Mouse (Mus musculus) cerebral cortex, adult 2 months (tissue): ENCODE data around the gene Mak.

ENCODE experiments used
- WGBS: fragments of 180-500 bp; shearing (Covaris S2); methylation state at CpG from one replicate; pipeline ENCODE4 v1.1.7; 2018; 5-methylcytosine and 5-hydroxymethylcytosine counted together

Gene Mak

GRCm38 (mm10) chr13:41079421-41079780 lies at the start of gene Mak:
Mak (minus strand) TSS chr13:41079706.
- WGBS = under 1% methylated on average over 40 of the region's 40 CpGs

DNA sequence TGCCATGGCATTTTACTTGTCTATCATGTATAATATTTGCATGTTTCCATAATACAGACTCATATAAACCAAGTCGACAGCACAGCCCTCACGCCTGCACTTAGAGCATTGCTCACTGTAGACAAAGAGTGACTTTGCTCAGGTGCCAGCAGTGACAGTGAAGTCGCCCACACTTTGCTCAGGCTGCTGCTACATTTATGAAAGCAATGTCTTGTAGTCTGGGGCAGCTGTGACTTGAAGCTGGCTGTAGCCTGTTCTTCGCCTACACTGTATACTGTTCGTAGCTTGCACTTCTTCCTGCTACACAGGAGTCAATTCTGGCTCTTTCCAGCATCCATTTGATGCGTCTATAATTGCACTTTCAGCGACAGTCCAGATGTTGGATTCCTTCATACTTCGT lies 49.6 kb upstream of the Mak start:
- 44% methylated on average over 8 of the region's 8 CpGs for WGBS

- WGBS = 80% methylated on average over 8 of the region's 8 CpGs
Measured at GRCm38 (mm10) chr13:41128326-41128725, 48.8 kb upstream of the Mak start.

DNA sequence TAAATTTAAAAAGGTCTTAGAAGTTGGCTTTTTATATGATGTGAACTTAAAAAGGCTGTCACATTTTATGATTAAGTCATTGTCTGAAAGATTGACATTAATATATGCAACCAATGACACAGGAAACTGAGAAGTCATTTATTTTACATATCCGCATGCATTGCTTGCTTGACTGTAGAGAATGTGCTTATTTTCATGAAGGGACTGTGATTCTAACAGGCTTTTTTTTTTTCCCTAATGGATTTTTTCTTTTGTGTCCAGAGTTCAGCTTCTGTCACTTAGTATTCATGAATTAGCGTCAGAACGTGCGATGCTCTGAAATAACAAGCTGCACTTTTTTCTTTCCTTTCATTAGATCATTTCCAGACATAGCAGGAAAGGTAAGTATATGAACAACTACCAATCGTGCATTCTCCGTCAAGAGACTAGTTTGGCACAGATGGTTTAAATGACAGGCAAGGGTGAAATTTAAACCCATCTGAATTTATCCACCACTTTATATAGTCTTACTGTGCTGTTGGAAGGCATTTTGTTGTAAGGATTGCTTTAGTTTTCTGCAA lies 44.2 kb upstream of the Mak start:
- WGBS = 60% methylated on average over 6 of the region's 6 CpGs

- WGBS = 59% methylated on average over 9 of the region's 9 CpGs
Measured at GRCm38 (mm10) chr13:41119152-41119945, 39.8 kb upstream of the Mak start.

GRCm38 (mm10) chr13:41113940-41114339 lies 34.4 kb upstream of the Mak start, which contains the start of gene Sycp2l:
Sycp2l (plus strand) TSS chr13:41114307.
- WGBS = 38% methylated on average over 14 of the region's 14 CpGs

DNA sequence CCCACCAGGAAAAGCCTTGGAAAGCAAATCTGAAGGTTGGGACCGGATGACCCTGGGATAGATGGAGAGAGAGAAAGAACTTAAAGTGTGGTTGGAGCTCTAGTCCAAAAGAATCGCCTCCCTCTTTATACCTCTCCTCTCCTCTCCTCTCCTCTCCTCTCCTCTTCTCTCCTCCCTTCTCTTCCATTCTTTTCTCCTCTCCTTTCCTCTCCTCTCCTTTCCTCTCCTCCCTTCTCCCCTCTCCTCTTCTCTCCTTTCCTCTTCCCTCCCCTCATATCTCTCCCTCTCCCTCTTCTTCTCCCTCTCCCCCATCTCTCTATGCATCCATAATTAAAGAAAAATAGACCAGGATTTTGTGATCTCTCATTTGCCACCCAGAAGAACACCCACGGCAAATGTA lies 31.4 kb upstream of the Mak start, which contains the start of gene Gcm2:
TSS of gene Gcm2 (minus strand) at position 101 of the 400 bp plus-strand sequence.
- 80% methylated on average over 3 of the region's 3 CpGs for WGBS

DNA sequence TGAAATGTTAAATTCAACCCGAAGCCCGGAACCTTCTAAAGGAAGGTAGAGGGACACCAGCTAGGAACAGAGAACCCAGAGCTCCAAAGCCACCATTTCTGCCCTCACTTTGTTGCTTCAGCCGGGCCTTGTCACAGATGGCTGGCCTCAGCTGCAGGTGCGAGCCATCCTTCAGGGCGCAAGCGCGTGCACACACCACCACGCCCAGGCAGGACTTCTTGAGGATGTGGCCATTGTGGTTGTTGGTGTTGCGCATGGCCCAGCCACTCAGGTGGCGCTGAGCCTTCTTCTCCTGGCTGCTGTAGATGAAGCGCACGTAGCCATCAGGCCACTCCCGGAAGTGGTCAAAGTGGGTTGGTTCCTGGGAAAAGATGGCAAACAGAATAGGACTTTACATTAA lies 26.0 kb upstream of the Mak start:
- WGBS = 95% methylated on average over 13 of the region's 13 CpGs

DNA sequence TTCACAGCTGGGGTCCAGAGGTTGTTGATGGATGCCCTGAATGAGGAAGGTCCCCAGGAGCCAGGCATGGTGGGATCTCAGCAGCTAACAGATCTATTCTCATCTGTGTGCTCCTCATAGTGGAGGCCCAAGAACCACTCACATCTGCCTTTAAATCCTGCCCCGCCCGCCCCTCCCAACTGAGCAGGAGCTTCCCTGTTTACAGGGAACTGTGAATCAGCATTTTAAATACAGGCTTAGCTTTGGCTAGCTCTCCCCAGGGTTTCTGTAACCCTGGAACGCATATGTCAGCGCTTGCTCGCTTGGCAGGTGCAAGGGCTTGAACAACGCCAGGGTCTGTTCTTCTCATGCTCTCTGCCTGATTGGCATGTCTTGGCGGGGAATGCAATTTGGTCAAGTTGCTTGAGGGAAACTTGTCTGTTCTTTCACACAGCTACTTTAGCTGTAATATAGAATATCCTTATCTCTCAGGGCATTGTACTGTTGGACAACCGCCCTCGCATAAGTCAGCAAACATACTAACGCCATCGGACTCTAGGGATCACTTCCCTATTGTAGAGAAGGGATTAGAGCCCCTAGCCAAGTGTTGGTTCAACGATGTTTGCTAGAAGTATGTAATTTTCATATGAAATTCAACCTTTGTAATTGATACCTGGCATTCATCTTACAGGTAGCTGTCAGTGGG lies 24.5 kb upstream of the Mak start:
- WGBS = 77% methylated on average over 12 of the region's 12 CpGs

DNA sequence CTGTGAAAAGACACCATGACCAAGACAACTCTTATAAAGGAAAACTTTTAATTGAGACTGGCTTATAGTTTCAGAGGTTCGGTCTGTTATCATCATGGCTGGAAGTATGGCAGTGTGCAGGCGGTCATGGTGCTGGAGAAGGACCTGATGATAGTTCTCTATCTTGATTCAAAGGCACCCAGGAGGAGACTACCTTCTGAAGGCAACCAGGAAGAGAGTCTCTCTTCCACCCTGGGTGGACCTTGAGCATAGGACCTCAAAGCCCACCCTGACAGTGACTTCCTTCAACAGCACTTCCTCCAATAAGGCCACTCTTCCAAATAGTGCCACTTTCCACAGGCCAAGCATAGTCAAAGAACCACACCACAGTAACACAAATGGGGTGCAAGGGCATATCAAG lies 20.5 kb upstream of the Mak start:
- 99% methylated on average over 2 of the region's 2 CpGs for WGBS

GRCm38 (mm10) chr13:41098325-41098724 lies 18.8 kb upstream of the Mak start:
- WGBS = 76% methylated on average over 15 of the region's 15 CpGs

DNA sequence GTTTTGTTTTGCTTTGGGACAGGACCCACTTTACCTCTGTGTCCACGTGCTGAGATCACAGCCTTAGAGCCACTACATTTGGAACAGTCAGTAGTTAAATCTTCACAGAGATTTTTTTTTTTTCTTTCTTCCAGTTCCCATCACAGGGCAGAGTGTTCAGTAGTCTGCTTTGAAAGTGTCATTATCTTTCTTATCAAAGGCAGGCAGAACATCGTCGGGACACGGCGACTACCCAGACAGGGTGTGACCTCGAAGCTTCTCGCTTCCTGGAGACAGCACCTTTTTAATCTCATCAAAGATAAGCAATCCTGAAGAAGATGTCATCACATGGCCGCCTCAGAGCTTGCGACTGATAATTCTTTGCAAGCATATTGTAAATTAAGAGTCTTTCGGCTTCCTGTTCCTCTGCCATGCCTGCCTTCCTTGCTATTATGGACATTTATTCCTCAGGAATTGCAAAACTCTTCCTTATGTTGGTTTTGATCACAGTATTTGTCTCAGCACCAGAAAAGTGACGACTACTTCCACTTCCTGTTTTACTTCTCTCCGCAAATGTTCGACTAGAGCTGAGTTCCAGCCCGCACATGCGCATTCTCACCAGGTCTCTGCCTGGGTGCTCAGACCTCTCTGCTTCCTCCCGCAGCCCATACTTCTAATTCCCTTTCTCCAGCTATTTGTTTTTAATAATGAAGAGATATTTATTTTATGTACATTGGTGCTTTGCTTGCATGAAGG lies 18.0 kb upstream of the Mak start:
- 77% methylated on average over 16 of the region's 16 CpGs for WGBS

DNA sequence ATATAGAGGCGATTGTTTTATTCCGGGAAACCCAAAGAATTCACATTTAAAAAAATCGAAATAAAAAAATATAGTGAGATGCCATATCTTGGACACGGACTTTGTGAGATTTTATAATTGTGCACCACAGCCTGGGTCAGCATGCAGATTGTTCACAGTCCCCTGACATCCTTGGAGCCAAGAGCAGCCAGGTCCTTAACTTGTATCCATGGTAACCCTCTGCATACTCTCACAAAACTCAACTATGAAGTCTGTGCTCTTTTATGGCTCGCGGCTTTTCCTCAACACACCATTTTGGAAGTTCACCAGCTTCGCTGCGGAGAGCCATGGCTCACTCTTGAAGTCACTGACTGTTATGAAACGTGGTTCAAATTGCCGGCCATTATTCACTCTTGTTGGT lies 14.7 kb upstream of the Mak start:
- WGBS = 68% methylated on average over 10 of the region's 10 CpGs

DNA sequence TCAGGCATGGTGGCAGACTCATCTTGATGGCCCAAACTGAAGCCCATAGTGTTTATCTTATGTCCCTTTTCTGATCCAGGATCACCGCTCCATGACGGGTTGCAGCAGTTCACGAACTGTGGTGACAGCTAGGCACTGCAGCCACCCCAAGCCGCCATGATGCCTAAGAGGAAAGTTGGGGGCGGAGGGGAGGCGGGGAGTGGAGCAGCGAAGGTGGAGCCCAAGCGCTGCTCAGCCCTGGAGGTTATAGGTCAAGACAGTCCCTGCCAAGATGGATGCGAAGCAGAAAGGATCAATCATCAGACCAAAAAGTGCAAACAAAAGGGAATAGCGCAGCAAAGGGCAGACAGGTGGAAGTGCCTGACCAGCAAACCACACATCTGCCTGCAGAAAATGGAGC lies 11.8 kb upstream of the Mak start:
- WGBS = 62% methylated on average over 10 of the region's 10 CpGs

GRCm38 (mm10) chr13:41085140-41085539 lies 5.6 kb upstream of the Mak start:
- 35% methylated on average over 2 of the region's 2 CpGs for WGBS

- WGBS = 91% methylated on average over 3 of the region's 3 CpGs
Measured at GRCm38 (mm10) chr13:41084521-41084920, 5.0 kb upstream of the Mak start.

GRCm38 (mm10) chr13:41080700-41081099 lies 1.2 kb upstream of the Mak start:
- WGBS = 93% methylated on average over 6 of the region's 6 CpGs

DNA sequence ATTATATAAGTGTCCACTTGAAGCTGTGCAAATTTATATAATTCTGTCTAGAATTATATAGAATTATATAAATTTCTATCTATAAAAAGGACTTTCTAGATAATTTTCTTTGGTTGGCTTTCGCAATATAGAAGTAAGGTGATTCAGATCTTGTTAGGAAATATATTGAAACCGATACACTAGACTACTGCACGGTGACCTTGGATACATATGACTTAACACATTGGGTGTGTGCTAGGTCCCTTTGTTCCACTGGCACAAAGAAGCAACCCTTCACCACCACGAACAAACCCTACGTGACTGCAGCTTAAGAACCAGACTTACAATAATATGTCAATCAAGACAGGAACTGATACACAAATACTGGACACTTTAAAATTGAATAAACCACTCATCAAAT lies 353 bp upstream of the Mak start:
- WGBS = 53% methylated on average over 5 of the region's 5 CpGs

DNA sequence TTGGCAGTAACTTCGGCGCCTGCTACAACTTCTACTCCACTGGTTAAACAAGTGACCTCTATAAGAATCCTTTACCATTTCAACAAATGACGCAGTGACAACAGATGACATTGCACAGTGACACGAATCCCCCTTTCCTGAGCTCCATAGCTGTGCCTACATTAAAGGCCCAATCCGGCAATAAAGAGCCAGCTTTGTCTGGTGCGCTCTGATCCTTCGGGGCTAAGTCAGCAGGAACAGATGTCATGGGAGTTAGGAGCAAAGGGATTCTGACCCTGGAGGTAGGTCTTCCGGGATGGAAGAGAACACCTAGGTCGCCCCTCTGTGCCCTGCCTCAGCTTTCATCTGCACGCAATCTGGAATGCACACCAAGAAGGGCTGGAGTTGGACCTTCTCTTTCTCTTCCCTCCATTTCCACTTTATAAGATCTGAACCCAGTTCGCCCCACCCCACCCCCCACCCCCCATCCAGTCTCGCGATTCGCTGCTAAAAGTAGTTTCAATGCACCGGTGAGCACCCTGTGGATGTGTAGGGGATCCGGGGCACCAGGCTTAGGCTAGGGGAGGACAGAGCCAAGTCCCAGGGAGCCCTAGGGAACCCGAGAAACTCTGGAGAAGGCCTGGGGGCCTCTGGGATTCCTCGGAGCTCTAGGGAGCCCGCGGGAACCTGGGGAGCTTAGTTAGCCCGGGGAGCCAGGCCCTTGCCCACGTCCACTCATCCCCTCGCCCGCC lies 651 bp downstream of the Mak start:
- 14% methylated on average over 24 of the region's 24 CpGs for WGBS

DNA sequence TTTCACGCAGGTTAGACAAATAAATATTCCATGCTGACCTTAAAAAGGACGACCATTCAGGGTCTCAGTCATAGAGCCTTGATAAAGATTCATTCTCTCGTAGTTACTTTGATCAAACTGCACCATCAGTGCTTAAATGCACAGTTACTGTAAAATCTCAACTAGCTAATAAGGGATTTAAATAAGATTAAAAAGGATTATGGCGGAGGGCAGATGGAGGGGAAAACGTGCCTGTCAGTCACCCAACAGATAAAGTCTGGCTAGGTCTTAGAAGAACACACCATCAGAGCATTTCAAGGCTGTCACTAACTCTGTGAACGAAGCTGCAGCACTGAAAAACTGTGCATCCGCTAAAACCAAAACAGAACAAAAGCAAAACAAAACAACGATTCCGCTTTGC lies 1.6 kb downstream of the Mak start:
- WGBS = 58% methylated on average over 9 of the region's 9 CpGs

- WGBS = 83% methylated on average over 5 of the region's 5 CpGs
Measured at GRCm38 (mm10) chr13:41073819-41074218, 5.7 kb downstream of the Mak start.

DNA sequence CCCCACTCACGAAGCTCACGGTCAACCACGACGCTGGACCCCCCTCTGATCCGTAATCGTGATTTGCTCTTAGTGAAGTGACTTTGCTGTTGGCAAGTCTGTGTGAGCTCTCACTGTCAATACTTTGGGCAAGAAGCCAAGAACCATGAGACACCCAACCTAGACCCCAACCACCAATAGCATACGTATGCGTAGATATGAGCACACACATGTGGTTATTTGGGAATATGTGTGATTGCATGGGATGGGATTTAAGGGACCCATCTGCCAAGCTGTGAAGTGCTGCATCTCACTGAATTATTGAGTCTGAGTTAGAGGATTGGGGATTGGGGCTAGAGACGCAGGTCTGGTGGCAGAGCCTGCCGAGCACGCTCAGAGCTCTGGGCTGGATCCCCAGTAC lies 7.9 kb downstream of the Mak start:
- 68% methylated on average over 11 of the region's 11 CpGs for WGBS
